Mouse (Mus musculus): ENCODE measurements around the gene Mndal.
"Not testable (repeated sequence)": the region's sequence is repeated elsewhere in the genome, so short reads cannot be mapped to it uniquely, and the experiment has no call there.

Gene Mndal

DNA sequence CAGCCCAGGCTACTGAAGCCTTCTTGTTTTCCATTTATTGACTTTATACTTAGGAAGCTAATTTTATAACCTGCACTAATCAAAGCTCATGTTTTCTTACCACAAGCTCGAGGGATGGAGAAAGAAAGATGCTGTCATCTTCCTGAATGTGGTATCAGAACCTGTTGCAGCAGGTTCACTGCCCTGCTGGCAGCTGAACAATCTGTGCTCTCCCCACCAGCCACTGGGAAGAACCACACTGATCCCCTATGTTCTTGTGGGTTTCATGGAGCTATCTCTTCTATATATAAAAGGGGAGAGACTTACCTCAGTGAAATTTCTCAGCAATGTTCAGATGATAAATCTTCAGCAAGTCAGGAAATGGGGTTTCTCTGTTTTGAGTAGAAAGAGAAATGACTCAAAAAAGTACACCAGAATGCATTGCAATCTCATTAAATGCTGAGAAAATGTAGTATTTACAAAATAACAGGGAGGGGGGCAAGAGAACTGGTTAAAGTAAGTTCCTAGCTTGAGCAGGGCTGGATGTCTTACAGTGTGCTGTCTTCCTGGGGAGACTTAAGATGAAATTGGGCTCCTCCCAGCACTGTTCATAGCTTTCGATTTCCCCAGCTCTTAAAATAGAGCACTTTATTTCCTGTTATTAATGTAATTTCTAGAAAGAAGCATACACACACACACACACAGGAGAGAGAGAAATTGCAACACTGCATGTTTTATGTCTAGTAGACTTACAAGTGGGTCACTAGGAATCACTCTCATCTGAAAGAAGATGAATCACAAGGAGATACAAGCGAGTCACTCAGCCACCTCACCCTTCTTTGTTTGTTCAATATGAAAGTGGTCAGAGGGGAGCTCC is at the start of gene Mndal, which contains the start of gene Ifi203:
Gene Mndal, minus strand, starts transcription at position 568 of the 856 bp plus-strand sequence.
Gene Ifi203, minus strand, starts transcription at position 749 of the 856 bp plus-strand sequence.
- not testable (repeated sequence) for DNase-seq (ENCODE audit: low spot score in 2 of 2)

DNA sequence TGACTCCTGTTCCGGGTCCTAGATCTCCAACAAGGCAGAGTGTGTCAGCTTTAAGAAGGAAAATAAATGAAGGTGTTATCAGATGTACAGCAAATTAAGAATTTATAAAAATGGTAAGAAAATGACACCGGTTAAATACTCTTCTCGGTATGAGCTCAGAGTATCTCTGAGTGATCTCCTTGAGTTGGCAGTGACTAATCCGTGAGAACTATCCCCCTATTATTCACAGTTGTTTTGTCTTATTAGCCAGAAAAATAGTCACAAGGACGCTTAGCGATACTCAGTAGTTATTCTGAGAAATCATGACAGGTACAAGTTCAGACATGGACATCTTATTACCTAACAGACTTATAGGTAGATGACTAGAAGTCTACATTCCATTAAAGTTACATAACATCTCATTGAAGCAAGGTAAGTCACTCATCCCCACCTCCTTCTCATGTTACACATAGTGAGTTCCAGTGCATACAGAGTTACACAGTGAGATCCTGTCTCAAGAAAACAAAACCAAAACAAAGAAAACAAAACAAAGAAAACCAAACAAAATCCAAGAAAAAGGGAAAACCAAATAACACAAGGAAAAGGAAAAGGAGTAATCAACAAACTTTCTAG is 40.5 kb upstream of the Mndal start, which contains the start of gene Ifi202b:
Gene Ifi202b, minus strand, starts transcription at position 51 of the 612 bp plus-strand sequence.
- DNase-seq (ENCODE audit: low spot score in 2 of 2), result not testable (repeated sequence)

DNA sequence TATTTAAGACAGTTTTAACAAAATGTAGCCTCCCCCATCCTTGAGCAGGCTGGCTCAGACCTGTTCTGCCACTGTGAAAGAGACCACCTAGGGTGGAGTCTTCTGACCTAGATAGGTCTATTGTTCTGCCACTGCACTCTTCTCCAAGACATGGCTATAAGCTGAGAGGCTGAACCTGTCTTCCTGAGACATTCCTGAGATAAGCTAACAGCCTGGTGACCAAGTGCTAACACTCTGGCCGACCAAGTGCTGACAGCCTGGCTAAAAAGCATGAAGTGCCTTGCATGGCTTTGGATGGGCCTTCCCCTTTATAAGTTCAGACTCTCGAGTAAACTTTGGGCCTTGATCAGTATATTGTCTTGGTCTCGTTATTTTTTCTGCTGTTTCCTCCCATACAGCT is 38.7 kb upstream of the Mndal start:
- not testable (repeated sequence) for DNase-seq (ENCODE audit: low spot score in 2 of 2)

DNA sequence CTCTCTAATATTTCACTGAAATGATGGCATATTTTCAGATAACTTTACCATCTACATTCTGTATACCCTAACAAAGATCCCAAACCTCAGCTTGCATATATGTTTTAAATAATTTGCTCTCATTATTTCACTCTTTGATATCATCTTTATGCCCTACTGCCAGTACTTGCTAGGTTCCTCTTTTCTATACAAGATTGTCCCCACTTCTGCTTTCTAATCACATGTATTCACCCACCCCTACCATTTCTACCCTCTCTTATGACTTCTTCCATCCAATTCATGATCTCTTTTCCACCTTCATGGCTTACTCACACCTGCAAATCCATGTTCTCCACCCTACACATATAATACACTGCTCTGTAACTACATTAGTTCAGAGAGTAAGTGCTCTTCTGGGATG is 35.3 kb upstream of the Mndal start:
- no peak for DNase-seq (ENCODE audit: low spot score in 2 of 2)

DNA sequence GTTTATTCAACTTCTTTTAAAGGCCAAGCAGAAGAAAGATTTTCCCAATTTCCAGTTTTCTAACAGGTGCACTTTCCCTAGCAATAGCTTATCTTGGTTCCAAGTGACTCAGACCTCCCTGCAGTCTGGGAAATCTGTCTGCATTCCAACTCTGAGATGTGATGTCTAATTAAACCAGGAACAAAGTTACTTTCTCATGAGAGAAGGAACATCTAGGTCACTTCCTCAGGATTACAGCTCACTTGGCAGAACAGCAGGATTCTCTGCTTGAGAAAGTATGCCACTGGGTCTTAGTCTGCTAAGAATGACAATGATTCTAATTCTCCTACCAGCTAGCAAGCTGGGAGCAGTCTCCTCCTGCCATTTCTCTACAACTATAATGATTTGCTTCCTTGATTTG is 30.8 kb upstream of the Mndal start:
- DNase-seq (ENCODE audit: low spot score in 2 of 2), result no peak

DNA sequence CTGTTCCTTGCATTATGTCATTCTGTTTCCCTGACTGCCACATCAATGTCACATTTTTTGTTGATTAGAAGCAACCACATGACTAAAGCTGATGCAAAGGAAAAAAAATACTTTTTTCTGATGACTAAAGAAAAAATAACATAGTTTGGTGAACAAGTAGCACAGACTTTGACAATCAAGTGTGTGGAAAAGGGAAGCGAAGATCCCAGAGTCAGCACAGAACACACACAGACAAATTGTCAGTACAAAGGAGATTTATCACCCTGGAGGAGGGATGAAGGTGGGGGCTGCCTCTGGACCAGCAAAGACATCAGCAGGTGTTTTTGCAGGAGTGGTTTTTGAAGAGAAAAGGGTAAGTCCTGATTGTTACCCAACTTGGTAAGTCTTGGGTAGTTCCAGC is 19.2 kb upstream of the Mndal start:
- DNase-seq (ENCODE audit: low spot score in 2 of 2), result not testable (repeated sequence)

DNA sequence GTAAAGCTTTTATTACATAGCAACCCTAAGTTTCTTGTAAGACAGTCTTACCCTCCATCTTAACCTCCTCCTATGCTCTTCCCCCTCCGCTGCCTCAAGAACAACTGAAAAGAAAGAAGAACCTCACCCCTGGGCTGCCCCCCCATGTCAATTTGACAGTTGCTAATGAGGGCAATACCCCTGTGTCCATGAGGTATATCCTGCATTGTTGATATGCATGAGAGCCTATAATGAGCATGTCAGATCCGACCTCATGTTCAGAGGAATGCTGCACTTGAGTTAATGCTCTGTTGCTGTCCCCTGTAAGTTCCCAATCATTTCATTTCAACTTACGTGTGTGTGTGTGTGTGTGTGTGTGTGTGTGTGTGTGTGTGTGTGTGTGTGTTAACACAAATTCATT is 17.7 kb upstream of the Mndal start:
- not testable (repeated sequence) for DNase-seq (ENCODE audit: low spot score in 2 of 2)

DNA sequence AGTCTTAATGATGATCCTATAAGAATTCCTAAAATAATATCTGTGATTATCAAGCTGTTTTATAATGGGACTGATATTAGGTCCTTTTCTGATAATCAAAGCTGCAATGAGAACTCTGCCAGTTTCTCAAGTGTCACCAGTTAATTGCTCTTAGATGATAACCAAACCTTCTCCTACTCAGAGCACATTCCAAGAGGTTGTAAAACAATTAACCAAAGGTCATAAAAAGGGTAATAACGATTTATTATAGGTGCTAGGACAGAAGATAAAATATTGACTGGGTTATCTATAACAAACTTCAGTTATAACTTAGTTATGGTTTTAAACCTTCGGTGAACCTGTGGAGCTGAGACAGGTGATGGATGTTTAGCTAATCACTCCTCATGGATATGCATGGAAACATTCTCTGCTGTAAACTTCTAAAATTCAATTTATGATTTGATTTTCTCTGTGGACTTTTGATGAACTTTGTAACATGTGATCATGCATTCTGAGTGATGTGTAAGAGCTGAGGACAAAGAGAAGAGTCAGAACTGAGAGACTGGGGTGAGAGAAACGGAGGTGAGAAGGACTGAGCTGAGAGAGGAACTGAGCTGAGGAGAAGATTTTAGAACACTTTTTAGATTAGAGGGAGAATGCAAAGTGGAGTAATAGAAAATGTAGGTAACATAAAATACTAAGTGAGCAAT is 13.7 kb upstream of the Mndal start:
- not testable (repeated sequence) for DNase-seq (ENCODE audit: low spot score in 2 of 2)

DNA sequence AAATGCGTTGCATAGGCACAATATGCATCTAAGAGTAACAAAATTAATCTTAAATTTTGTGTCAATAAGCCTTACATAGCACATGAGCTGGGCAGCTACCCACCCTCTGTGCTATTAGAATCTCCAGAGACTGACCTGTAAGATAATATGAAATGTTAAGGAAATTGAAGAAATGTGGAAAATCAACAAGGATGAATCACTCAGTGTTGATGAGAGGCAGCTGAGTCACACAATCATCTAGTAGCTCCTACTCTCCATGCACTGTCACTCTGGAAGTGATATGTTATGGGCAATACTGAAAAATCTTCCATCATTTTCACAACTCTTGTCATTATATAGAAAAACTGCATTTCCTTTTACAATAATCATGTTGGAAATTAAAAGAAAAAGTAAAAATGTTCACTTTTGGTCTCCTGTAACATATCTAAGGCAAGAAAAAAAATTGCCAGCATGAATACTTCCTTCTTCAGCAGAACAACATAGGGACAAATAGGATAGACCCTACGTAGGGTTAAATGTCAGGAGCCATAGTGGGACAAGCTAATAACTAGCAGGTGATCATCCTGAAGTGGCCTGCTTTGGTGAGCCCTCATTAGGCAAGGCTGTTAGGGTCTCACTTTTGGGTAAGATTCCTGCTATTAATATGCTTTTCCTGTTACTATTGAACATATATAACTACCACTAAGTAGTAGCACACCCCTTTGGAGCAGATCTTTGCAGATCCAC is 12.9 kb upstream of the Mndal start:
- DNase-seq (ENCODE audit: low spot score in 2 of 2), result no peak

DNA sequence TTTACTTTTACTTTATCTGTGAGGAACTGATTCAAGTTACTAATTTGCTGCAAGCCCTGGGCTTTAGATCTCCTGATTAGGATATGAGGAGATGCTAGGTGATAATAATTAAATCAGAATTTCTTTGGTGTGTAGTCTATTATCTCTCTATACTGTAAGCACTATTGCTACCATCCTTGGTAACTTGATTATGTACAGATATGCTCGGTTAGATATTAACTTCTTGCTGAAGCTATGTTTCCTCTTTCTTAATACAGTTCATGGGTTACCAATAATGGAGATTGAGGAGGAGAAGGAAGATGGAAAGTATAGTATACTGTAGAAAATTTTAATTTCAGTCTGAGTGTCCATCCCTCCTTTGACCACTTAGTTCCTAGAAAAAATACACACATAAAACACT is 11.3 kb upstream of the Mndal start:
- DNase-seq (ENCODE audit: low spot score in 2 of 2), result no peak

DNA sequence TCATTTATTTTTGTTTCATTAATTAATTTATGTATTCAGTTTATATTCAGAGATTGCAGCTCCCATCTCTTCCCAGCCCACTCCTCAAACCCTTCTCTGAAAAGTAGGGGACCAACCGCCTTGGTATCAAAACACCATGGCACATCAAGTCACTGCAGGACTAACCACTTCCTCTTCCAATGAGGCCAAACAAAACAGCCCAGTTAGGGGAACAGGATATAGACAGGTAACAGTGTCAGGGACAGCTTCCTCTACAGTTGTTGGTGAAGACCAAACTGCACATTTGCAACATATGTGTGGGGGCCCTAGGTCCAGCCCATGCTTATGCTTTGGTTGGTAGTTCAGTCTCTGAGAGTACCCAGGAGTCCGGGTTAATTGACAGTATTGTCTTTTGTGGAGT is 6.8 kb upstream of the Mndal start:
- DNase-seq (ENCODE audit: low spot score in 2 of 2), result not testable (repeated sequence)

DNA sequence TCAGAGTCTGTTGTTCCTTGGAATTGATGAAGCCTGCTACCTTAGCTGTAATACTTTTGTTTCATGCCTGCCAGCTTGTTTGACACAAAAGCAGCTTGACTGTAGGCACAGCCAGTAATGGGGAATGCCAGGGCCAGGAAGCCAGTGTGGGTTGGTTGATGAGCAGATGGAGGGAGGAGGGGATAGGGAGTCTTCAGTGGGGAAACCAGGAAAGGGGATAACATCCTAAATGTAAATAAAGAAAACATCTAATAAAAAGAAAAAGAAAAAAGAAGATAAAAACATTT is 432 bp upstream of the Mndal start:
- not testable (repeated sequence) for DNase-seq (ENCODE audit: low spot score in 2 of 2)

DNA sequence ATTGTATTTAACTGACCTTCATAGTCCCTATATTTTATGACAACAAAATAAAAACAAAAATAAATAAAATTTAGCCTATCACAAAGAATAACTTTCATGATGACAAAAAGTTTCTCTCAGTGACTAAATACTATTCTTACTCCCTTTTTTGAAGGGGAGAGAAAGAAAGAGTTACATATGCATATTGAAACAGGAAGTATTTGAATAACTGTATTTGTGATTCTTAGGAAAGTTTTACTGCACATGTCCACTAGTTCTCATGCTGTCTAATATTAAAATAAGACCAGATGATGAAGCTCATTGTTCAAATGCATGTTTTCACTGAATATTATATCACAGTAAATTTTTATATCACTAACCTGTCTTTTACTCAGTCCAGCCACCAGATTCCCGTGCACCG is 769 bp downstream of the Mndal start:
- DNase-seq (ENCODE audit: low spot score in 2 of 2), result not testable (repeated sequence)

DNA sequence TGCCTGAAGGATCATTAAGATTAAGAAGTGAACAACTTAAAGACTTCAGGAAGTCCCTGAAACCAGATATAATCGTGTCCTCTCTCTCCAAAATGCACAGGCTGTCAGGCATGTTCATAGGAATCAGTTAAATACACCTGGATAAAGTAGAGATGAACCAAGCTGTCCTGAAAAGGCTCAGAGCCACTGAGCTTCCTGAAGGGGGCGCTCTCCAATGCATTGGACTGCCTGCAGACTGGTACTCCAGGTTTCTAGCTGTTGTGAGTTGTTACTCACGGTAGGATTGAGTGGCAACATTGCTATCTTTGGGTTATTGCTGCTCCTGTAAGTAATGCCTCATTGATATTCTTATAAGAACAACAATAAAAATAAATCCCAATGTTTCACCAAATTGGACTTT is 23.0 kb downstream of the Mndal start:
- not testable (repeated sequence) for DNase-seq (ENCODE audit: low spot score in 2 of 2)

DNA sequence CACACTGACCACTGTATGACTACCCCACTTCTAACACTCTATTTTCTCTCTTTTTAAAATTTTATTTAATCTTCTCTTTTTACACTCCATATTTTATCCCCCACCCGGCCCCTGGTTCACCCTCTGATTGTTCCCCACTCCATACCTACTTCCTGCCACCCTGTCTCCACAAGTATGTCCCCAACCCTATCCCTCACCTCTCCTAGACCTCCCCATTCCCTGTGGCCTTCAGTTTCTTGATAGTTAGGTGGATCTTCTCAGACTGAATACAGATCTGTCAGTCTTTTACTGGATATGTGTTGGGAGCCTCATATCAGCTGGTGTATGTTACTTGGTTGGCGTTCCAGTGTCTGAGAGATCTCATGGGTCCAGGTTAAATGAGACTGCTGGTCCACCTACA is 27.7 kb downstream of the Mndal start:
- no peak for DNase-seq (ENCODE audit: low spot score in 2 of 2)

DNA sequence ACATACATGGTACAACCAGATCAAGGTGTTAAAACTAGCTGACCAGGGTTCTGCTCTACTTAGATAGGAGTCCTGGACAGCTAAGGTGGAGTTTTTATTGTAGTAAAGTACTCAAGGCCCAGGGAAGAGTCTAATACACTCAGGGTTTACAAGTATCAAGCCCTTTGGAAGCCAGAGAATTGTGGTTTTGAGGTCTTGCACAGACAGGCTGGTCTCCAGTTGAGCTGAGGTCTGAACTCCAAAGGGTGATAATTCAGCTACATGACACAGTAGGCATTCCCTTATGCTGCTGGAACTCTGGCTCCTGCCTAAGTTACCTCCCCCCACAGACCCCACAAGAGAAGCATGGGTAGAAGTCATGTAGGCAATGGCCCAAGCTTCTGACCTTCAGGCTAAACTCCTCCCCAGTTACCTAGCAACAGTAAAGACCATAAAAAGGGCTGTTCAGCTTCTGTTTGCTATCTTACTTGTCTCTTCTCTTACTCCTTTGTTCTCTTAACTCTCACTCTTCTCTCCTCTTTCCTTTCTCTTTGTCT is 29.0 kb downstream of the Mndal start:
- not testable (repeated sequence) for DNase-seq (ENCODE audit: low spot score in 2 of 2)

DNA sequence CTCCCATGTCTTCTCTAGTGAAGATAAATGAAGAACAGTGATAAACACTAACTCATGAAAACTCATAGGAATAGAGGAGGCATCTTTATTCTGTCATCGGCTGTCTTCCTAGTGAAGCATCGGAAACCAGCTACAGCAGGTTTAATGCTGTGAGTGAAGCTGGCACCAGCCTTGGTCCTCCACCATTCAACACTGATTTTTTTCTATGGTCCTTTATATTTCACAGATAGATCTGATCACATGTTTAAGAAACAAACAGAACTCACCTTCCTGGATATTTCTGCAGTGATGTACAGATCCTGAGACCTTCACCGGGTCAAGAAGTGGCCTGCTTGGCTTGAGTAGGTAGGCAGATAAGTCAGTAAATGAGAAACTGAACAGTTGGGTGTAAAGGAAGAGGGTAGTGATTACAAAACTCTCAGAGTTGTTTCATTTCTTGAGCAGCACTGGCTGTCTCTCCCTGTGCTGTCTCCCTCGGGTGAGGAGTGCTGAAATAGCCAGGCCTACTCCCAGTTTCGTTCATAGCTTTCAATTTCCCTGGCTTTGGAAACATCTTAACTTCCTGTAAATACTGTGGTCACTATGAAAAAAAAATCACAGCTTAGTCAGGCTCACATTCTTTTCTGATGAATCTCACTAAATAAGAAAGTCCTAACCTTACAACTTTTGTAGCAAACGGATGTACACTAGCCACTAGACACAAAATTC is 29.6 kb downstream of the Mndal start, which contains the start of gene Ifi211:
Gene Ifi211, minus strand, starts transcription at position 499 of the 708 bp plus-strand sequence.
- not testable (repeated sequence) for DNase-seq (ENCODE audit: low spot score in 2 of 2)

DNA sequence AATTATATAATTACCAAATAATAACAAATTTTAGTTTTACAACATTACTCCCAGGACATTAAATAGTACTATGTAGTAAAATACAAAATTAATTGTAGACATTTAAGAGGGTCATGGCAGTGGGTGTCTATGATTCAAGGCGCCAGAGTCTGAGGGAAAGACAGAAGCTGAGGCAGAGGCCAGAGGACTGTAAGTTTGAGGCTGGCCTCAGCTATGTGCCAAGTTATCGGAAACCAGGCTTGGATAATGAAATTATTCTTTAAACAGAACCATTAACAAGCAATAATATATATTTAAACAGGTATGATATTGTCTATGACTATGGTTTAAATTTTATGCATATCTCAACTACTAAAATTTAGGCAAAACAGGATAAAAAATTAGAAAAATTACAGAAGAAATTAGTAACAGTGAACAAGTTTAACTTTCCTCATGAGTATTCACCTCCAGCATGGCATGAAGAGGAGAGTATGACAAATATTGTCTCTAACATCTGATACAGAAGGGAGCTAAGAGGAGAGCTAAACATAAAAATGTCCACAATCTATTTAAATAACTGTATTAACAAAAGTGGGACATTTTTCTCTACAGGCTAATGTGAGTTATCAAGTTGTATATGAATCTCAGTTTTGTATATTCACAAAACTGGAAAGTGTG is 30.4 kb downstream of the Mndal start:
- DNase-seq (ENCODE audit: low spot score in 2 of 2), result no peak

DNA sequence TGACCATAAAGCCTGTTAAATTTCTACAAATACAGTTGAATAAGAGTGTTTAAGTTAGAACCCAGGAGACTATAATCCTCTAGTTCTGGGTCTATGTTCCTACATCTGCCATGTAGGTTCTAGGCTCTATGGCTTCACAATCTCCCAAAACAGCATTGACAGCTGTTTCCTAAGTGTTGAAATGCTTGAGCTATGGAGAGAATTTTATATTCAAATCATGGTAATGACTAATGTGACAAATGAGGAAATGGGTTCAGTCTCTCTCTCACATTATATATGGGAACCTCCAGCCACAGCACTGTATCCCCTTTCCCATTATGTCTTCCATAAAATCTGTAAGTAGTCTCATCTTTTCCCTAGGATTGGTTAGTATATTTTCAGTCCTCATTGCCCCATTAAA is 33.9 kb downstream of the Mndal start:
- DNase-seq (ENCODE audit: low spot score in 2 of 2), result not testable (repeated sequence)

DNA sequence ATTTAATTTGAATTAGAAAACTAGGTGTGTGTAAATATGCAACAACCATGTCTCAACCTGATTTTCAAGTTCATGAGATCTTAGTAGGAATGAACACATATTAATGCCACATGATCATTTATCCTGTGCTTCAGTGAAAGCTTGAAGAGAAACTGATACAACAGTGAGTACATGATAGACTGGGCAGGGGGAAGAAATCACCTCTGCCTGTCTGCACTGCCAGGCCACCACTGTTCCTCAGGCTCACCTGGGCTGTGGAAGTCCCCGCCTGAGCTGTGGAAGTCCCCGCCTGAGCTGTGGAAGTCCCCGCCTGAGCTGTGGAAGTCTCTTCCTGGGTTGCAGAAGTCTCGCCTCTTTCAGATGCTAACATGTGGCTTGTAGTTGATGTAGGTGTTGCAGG is 36.4 kb downstream of the Mndal start:
- DNase-seq (ENCODE audit: low spot score in 2 of 2), result not testable (repeated sequence)
